Mouse (Mus musculus) CH12.LX (cell line): Measurements from ENCODE around the gene Carmil1.

ENCODE experiments used
- BHLHE40 ChIP-seq: IDR thresholded peaks from 2 replicates; pipeline ENCODE4 v1.6.1; 2011; ENCODE audit warnings: mild to moderate bottlenecking, low read depth, low read length, improper control_type of control experiment
- CHD2 ChIP-seq: IDR thresholded peaks from 2 replicates; pipeline ENCODE4 v1.6.1; 2011; ENCODE audit warnings: low read length, improper control_type of control experiment
- CTCF ChIP-seq, 2 experiments: IDR thresholded peaks in 1 of 2; conservative IDR thresholded peaks in 1 of 2; 2 replicates each; pipeline ENCODE4 v1.5.1; 2011 to 2012; ENCODE audit warnings: low read depth in 2 of 2, low read length in 2 of 2, improper control_type of control experiment in 1 of 2, inconsistent platforms in 1 of 2, mild to moderate bottlenecking in 1 of 2, moderate library complexity in 1 of 2
- EP300 ChIP-seq: IDR thresholded peaks from 2 replicates; pipeline ENCODE4 v1.6.1; 2011; ENCODE audit warnings: low read length, improper control_type of control experiment
- ETS1 ChIP-seq: conservative IDR thresholded peaks from 2 replicates; pipeline ENCODE4 v1.6.1; 2012; ENCODE audit warnings: low read depth, mild to moderate bottlenecking, inconsistent platforms, low read length, improper control_type of control experiment, moderate library complexity
- GABPA ChIP-seq: IDR thresholded peaks from 2 replicates; pipeline ENCODE4 v1.6.1; 2012; ENCODE audit warnings: low read depth, low read length, improper control_type of control experiment, inconsistent platforms; ENCODE audit not compliant: insufficient replicate concordance
- HCFC1 ChIP-seq: IDR thresholded peaks from 2 replicates; pipeline ENCODE4 v1.6.1; 2012; ENCODE audit warnings: low read depth, mild to moderate bottlenecking, inconsistent platforms, low read length, improper control_type of control experiment
- MAX ChIP-seq: IDR thresholded peaks from 2 replicates; pipeline ENCODE4 v1.6.1; 2011; ENCODE audit warnings: low read length, improper control_type of control experiment
- POLR2A ChIP-seq: IDR thresholded peaks from 2 replicates; pipeline ENCODE4 v1.6.1; 2011; ENCODE audit warnings: low read depth, mild to moderate bottlenecking, improper control_type of control experiment, low read length
- SIN3A ChIP-seq: IDR thresholded peaks from 2 replicates; pipeline ENCODE4 v1.6.1; 2012; ENCODE audit warnings: low read length, improper control_type of control experiment, inconsistent platforms
- USF1 ChIP-seq: IDR thresholded peaks from 2 replicates; pipeline ENCODE4 v1.6.1; 2014; ENCODE audit warnings: low read depth, mild to moderate bottlenecking, inconsistent platforms, low read length, improper control_type of control experiment
- ZMIZ1 ChIP-seq: IDR thresholded peaks from 2 replicates; pipeline ENCODE4 v1.6.1; 2012; ENCODE audit warnings: low read depth, mild to moderate bottlenecking, inconsistent platforms, low read length, improper control_type of control experiment
- ZNF384 ChIP-seq: IDR thresholded peaks from 2 replicates; pipeline ENCODE4 v1.6.1; 2012; ENCODE audit warnings: low read depth, low read length, improper control_type of control experiment, inconsistent platforms

DNA sequence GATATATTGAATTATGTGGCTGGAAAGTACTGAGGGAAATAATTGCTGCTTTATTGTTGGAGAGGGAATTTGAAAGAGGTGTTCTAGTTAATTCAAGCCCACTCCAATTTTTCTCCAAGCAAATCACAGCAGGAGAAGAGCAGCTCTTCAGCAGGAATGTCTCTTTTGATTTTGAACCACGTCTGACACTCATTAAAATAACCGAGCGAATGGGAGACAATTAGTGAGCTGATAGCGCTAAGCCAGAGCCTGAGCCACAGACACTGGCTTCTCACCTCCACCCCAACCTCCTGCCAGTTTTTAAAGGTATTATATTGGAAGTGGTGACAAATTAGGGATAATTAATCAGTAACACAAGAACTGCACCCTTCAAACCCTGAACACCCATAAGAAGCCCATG lies 217.8 kb downstream of the Carmil1 start:
- no peak for TF ChIP-seq ZMIZ1
- no peak for TF ChIP-seq POLR2A
- no peak for TF ChIP-seq MAX
- TF ChIP-seq ETS1: no peak
- no peak for TF ChIP-seq GABPA
- TF ChIP-seq CTCF (conservative IDR thresholded peaks at IDR 0.05 in 1 of 2, IDR thresholded peaks at IDR 0.05 in 1 of 2; ENCODE audit: low read depth in 2 of 2, low read length in 2 of 2): no peak
- TF ChIP-seq EP300: no peak
- no peak for TF ChIP-seq SIN3A
- TF ChIP-seq BHLHE40: no peak
- no peak for TF ChIP-seq ZNF384
- no peak for TF ChIP-seq USF1
- no peak for TF ChIP-seq CHD2
- no peak for TF ChIP-seq HCFC1
